Mouse (Mus musculus) heart, postnatal 0 days (tissue): Measurements from ENCODE around the gene Pdcd1lg2.

ENCODE experiments used
- CTCF ChIP-seq: IDR thresholded peaks from 2 replicates; pipeline ENCODE4 v1.5.1; 2016; ENCODE audit warnings: antibody characterized with exemption, control low read depth, low read depth
- EP300 ChIP-seq: IDR thresholded peaks from 2 replicates; pipeline ENCODE4 v1.6.1; 2016; ENCODE audit warnings: antibody characterized with exemption, low read depth

DNA sequence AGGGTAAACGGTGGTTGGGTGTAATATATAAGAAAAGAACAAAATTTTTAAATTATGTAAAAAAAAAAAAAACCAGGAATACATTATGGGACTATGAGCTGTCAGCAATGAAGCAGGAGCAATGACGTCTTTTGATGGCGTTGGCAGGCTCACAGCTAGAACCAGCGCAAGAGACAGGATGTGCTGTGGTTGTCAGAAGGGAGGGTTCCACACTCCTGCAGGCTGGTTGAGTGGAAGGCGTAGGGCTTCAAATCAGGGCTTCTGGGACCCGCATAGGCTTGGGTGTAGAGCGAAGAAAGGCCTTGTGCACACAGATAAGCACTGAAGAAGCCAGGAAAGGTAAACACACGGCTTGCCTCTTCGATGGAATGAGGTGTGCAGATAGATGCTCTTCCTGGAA lies 56.1 kb downstream of the Pdcd1lg2 start:
- TF ChIP-seq CTCF (no peak), EP300 (no peak)
